Comparison of ENCODE assay signal across 8 mouse cellular contexts in the genomic region with DNA sequence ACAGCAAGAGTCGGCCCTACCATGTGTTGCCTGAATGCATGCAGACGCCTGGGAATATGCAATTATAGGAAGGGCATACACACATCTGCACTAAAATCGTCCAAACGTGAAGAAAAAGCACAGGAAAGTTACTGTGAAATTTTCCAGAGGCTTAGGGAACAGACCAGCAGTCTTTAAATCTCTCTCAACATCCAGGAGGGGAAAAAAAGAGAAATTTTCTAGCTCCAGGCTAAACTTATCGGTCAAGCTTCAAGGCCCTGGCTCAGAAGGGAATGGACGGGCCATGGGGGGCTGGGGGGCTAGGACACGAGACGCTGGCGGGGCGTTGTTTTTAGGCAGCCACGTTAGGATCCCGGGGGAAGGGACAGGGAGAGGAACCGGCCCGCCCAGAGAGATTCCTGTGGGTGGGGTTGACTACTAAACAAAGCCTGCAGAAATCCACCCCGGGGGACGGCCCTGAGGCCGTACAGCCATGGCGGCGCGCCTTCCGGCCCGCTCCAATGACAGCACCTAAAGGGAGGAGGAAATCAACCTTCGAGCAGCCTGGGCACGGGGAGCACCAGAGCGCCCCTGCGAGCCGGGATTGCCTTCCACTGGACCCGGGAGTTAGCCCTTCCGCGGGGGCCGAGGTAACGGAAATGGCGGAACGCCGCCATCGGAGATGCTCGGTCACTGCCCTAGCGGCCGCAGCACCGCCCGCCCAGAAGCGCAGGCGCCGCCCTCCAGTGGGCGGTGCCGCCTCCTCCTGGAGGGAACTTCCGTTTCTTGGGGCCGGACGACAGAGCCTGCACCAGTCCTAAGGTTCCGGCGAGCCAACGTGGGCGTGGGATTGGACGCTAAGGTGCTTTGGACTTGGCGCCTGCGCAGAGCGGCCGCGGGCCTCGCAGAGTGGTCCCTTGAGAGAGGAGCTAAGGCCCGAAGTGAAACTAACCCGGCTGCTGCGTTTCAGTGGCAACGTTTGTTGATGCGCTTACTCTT. TPM values are rescaled to one million over a fixed set of nuclear protein-coding genes. Genes with fewer than 3 reads are reported as not detected.
DNase-seq lines count a peak whose midpoint lies in the region; ATAC-seq and TF ChIP-seq lines count a peak whose summit lies in the region.

No protein-coding gene starts in this region.

- peak overlapping the region; percentile 32 for H3K4me3 ChIP-seq in C2C12 (ENCODE audit: insufficient read depth, poor library complexity, severe bottlenecking)
- peak overlapping the region; percentile 90 for H3K4me3 ChIP-seq in erythroblast, embryonic 14.5 days (replicated peaks)
- H3K4me3 ChIP-seq in heart, embryonic 12.5 days = peak overlapping the region; percentile 61
- peak overlapping the region; percentile 52 for H3K4me3 ChIP-seq in kidney, postnatal 0 days (replicated peaks; ENCODE audit: low read depth, low read length)
- H3K4me3 ChIP-seq in liver, embryonic 11.5 days (ENCODE audit: low read depth, low read length) = peak overlapping the region; percentile 60
- H3K4me3 ChIP-seq in stomach, embryonic 14.5 days (ENCODE audit: low read depth, low read length) = peak overlapping the region; percentile 40

- peak overlapping the region; percentile 95 for H3ac ChIP-seq in C2C12 (ENCODE audit: control insufficient read depth, insufficient read length, low read depth)

- H3K4me1 ChIP-seq in erythroblast, embryonic 14.5 days (ENCODE audit: control insufficient read depth) = peaks cover 38% of the 10 kb centered on the region
- H3K4me1 ChIP-seq in heart, embryonic 12.5 days (replicated peaks) = no peaks in the 10 kb centered on the region
- H3K4me1 ChIP-seq in kidney, postnatal 0 days (replicated peaks; ENCODE audit: insufficient read depth, low read length) = no peaks in the 10 kb centered on the region
- H3K4me1 ChIP-seq in liver, embryonic 11.5 days (replicated peaks; ENCODE audit: control insufficient read depth, insufficient read depth, low read length) = no peaks in the 10 kb centered on the region
- H3K4me1 ChIP-seq in stomach, embryonic 14.5 days (ENCODE audit: control insufficient read depth, insufficient read depth, low read length) = no peaks in the 10 kb centered on the region

- H3K79me2 ChIP-seq in C2C12 (ENCODE audit: control insufficient read depth, insufficient read depth) = no peaks in the 10 kb centered on the region

- H3K9me3 ChIP-seq in erythroblast, embryonic 14.5 days (ENCODE audit: control insufficient read depth, low read length) = peaks cover 4% of the 10 kb centered on the region
- H3K9me3 ChIP-seq in heart, embryonic 12.5 days (replicated peaks) = 0 out of 2 replicates have a peak, but pooled peaks cover 2% of the 10 kb centered on the region
- H3K9me3 ChIP-seq in kidney, postnatal 0 days (replicated peaks; ENCODE audit: low read length) = no peaks in the 10 kb centered on the region
- H3K9me3 ChIP-seq in liver, embryonic 11.5 days (ENCODE audit: control insufficient read depth, low read length) = no peaks in the 10 kb centered on the region
- no peaks in the 10 kb centered on the region for H3K9me3 ChIP-seq in stomach, embryonic 14.5 days (ENCODE audit: control insufficient read depth, low read depth, low read length)

- H3K9ac ChIP-seq in heart, embryonic 12.5 days = peak overlapping the region; percentile 74
- H3K9ac ChIP-seq in kidney, postnatal 0 days (ENCODE audit: low read depth, low read length) = peak overlapping the region; percentile 73
- H3K9ac ChIP-seq in liver, embryonic 11.5 days (ENCODE audit: low read depth, low read length) = peak overlapping the region; percentile 76
- H3K9ac ChIP-seq in stomach, embryonic 14.5 days (replicated peaks; ENCODE audit: low read depth, low read length) = peak overlapping the region; percentile 33; the same call in 1 of the 2 replicates

- TF ChIP-seq POLR2A in brain, embryonic 14.5 days (IDR thresholded peaks at IDR 0.05; ENCODE audit: borderline replicate concordance, extremely low read depth, insufficient read depth, insufficient read length, poor library complexity, severe bottlenecking) = peak; percentile 83

- peak; percentile 99 for ATAC-seq in heart, embryonic 12.5 days (ENCODE audit: insufficient number of reproducible peaks, low FRiP score)
- peak; percentile 98 for ATAC-seq in kidney, postnatal 0 days (replicated peaks; ENCODE audit: low FRiP score, low read depth)
- peak; percentile 96 for ATAC-seq in liver, embryonic 11.5 days (replicated peaks; ENCODE audit: low FRiP score)
- ATAC-seq in stomach, embryonic 14.5 days (ENCODE audit: insufficient number of reproducible peaks, insufficient read depth, low FRiP score, low read depth) = peak; percentile 96

- H3K27ac ChIP-seq in heart, embryonic 12.5 days (ENCODE audit: poor library complexity, severe bottlenecking) = peak overlapping the region; percentile 98
- H3K27ac ChIP-seq in kidney, postnatal 0 days = peak overlapping the region; percentile 98
- peak overlapping the region; percentile 94 for H3K27ac ChIP-seq in liver, embryonic 11.5 days (ENCODE audit: low read depth, low read length)
- peak overlapping the region; percentile 96 for H3K27ac ChIP-seq in stomach, embryonic 14.5 days (ENCODE audit: low read length)

- no peak for TF ChIP-seq CTCF in C2C12 (IDR thresholded peaks at IDR 0.05; ENCODE audit: control insufficient read depth, insufficient read depth, insufficient read length)
- no peak for TF ChIP-seq CTCF in brain, embryonic 14.5 days (IDR thresholded peaks at IDR 0.05; ENCODE audit: borderline replicate concordance, extremely low read depth, insufficient read depth, insufficient read length)
- peak; percentile 55 for TF ChIP-seq CTCF in kidney, postnatal 0 days (IDR thresholded peaks at IDR 0.05; ENCODE audit: low read depth)

- no peaks in the 10 kb centered on the region for H3K79me3 ChIP-seq in C2C12 (ENCODE audit: low read depth)

- H3K36me3 ChIP-seq in C2C12 (ENCODE audit: control insufficient read depth, insufficient read depth) = no peaks in the 10 kb centered on the region
- peaks cover 7% of the 10 kb centered on the region for H3K36me3 ChIP-seq in erythroblast, embryonic 14.5 days (ENCODE audit: control insufficient read depth)
- H3K36me3 ChIP-seq in heart, embryonic 12.5 days = no peaks in the 10 kb centered on the region
- H3K36me3 ChIP-seq in kidney, postnatal 0 days (ENCODE audit: insufficient read depth, low read length) = no peaks in the 10 kb centered on the region
- no peaks in the 10 kb centered on the region for H3K36me3 ChIP-seq in liver, embryonic 11.5 days (ENCODE audit: control insufficient read depth, insufficient read depth, low read length)
- no peaks in the 10 kb centered on the region for H3K36me3 ChIP-seq in stomach, embryonic 14.5 days (ENCODE audit: control insufficient read depth, insufficient read depth, low read length)

- H3K4me2 ChIP-seq in heart, embryonic 12.5 days = peak overlapping the region; percentile 55
- peak overlapping the region; percentile 48 for H3K4me2 ChIP-seq in kidney, postnatal 0 days (ENCODE audit: low read length)
- H3K4me2 ChIP-seq in liver, embryonic 11.5 days = peak overlapping the region; percentile 59
- H3K4me2 ChIP-seq in stomach, embryonic 14.5 days (replicated peaks; ENCODE audit: low read depth, low read length) = peak overlapping the region; percentile 41

- DNase-seq in brain, embryonic 14.5 days (ENCODE audit: low read depth) = peak; percentile 98
- DNase-seq in kidney, postnatal 0 days (ENCODE audit: low spot score) = peak; percentile 96
- DNase-seq in liver, embryonic 11.5 days (ENCODE audit: low spot score) = peak; percentile 82
- DNase-seq in naive thymus-derived CD4-positive, alpha-beta T cell, adult 2 months (ENCODE audit: low read depth) = peak; percentile 94

- H3K27me3 ChIP-seq in C2C12 (ENCODE audit: control insufficient read depth, insufficient read depth, insufficient read length) = no peaks in the 10 kb centered on the region
- no peaks in the 10 kb centered on the region for H3K27me3 ChIP-seq in erythroblast, embryonic 14.5 days (ENCODE audit: control insufficient read depth)
- no peaks in the 10 kb centered on the region for H3K27me3 ChIP-seq in heart, embryonic 12.5 days (replicated peaks)
- H3K27me3 ChIP-seq in kidney, postnatal 0 days (ENCODE audit: insufficient read depth, low read length) = no peaks in the 10 kb centered on the region
- no peaks in the 10 kb centered on the region; the same call in 1 of the 2 replicates for H3K27me3 ChIP-seq in liver, embryonic 11.5 days (replicated peaks; ENCODE audit: control insufficient read depth, insufficient read depth, low read length)
- H3K27me3 ChIP-seq in stomach, embryonic 14.5 days (ENCODE audit: control insufficient read depth, insufficient read depth, low read length) = no peaks in the 10 kb centered on the region

- 18% methylated on average over 64 of the region's 65 CpGs for WGBS in heart, embryonic 12.5 days
- WGBS in kidney, postnatal 0 days = 25% methylated on average over 63 of the region's 65 CpGs
- WGBS in liver, embryonic 11.5 days = 14% methylated on average over 65 of the region's 65 CpGs
- WGBS in stomach, embryonic 14.5 days = 20% methylated on average over 58 of the region's 65 CpGs

TF ChIP-seq in C2C12, 6 proteins besides CTCF, POLR2A, EP300 and RAD21 (continues in another document):
- TF ChIP-seq MAX (IDR thresholded peaks at IDR 0.05) = no peak
- TF ChIP-seq MYOG (IDR thresholded peaks at IDR 0.05; ENCODE audit: control insufficient read depth, extremely low read depth, insufficient read length) = no peak
- TF ChIP-seq FOSL1 (IDR thresholded peaks at IDR 0.05; ENCODE audit: insufficient read depth, low read length, poor library complexity, severe bottlenecking) = no peak
- no peak for TF ChIP-seq MYOD1 (IDR thresholded peaks at IDR 0.05; ENCODE audit: control insufficient read depth, insufficient read length, low read depth)
- TF ChIP-seq USF1 (IDR thresholded peaks at IDR 0.05; ENCODE audit: low read depth) = no peak

RNA-seq across cellular contexts. Expression of a gene that starts 8.3 kb away (rescaled TPM):
- polyA plus RNA-seq in C2C12 (2012; fragmentation: generic; extraction: Trizol) = 0.42 TPM
- polyA plus RNA-seq in brain, embryonic 14.5 days (2012; rRNA removed) = 3.1 and 3.5 TPM in 2 replicates
- 0.01 and 0.02 TPM in 2 replicates for polyA plus RNA-seq in erythroblast, embryonic 14.5 days (2012)
- 6.7 and 7.6 TPM in 2 replicates for polyA plus RNA-seq in heart, embryonic 12.5 days (2016; fragmentation: Nextera tagmentation; extraction: Ambion mirVana)
- polyA plus RNA-seq in kidney, postnatal 0 days (2015; fragmentation: Nextera tagmentation; extraction: Ambion mirVana) = 8.5 and 9.2 TPM in 2 replicates
- polyA plus RNA-seq in liver, embryonic 11.5 days (2014; fragmentation: Nextera tagmentation; extraction: Ambion mirVana) = 6.0 and 7.8 TPM in 2 replicates
- polyA plus RNA-seq in stomach, embryonic 14.5 days (2014; fragmentation: Nextera tagmentation; extraction: Ambion mirVana) = 5.9 and 7.1 TPM in 2 replicates

RNA-seq across cellular contexts. Expression of a gene that starts 30.4 kb away (rescaled TPM):
- 16.3 TPM for polyA plus RNA-seq in C2C12 (2012; fragmentation: generic; extraction: Trizol)
- 20.0 and 25.2 TPM in 2 replicates for polyA plus RNA-seq in brain, embryonic 14.5 days (2012; rRNA removed)
- 0.06 and 0.11 TPM in 2 replicates for polyA plus RNA-seq in erythroblast, embryonic 14.5 days (2012)
- polyA plus RNA-seq in heart, embryonic 12.5 days (2016; fragmentation: Nextera tagmentation; extraction: Ambion mirVana) = 36.6 and 38.8 TPM in 2 replicates
- 74.3 and 75.0 TPM in 2 replicates for polyA plus RNA-seq in kidney, postnatal 0 days (2015; fragmentation: Nextera tagmentation; extraction: Ambion mirVana)
- polyA plus RNA-seq in liver, embryonic 11.5 days (2014; fragmentation: Nextera tagmentation; extraction: Ambion mirVana) = 46.2 and 46.6 TPM in 2 replicates
- 64.8 and 65.3 TPM in 2 replicates for polyA plus RNA-seq in stomach, embryonic 14.5 days (2014; fragmentation: Nextera tagmentation; extraction: Ambion mirVana)

Comparison
In these comparisons a context has a peak if more than half of its experiments do, and no peak if none do; other contexts are left out.
1. Peak in every context shown above with its lines: DNase-seq, ATAC-seq, H3K4me3 ChIP-seq and H3K27ac ChIP-seq.
2. H3K4me3 ChIP-seq: peak in every context shown above with its lines; median percentile 90 in erythroblast, embryonic 14.5 days; 61 in heart, embryonic 12.5 days; 60 in liver, embryonic 11.5 days; 52 in kidney, postnatal 0 days; 40 in stomach, embryonic 14.5 days; 32 in C2C12.
3. RNA of a gene that starts 30.4 kb away (polyA plus RNA-seq): 74.3 to 75.0 TPM in kidney, postnatal 0 days, 64.8 to 65.3 TPM in stomach, embryonic 14.5 days, 46.2 to 46.6 TPM in liver, embryonic 11.5 days, 36.6 to 38.8 TPM in heart, embryonic 12.5 days, 20.0 to 25.2 TPM in brain, embryonic 14.5 days and 16.3 TPM in C2C12 (single experiment); 0.06 to 0.11 TPM in erythroblast, embryonic 14.5 days; every median in the first group is over 10 times any median in the second.